Mouse (Mus musculus) urinary bladder, adult 18-20 months (tissue): ENCODE results near the gene Pak6.
A peak's percentile ranks its signal among the peaks of the same experiment; 100 is the strongest.
"Not testable (repeated sequence)": the region's sequence is repeated elsewhere in the genome, so short reads cannot be mapped to it uniquely, and the experiment has no call there.

Experiments
- DNase-seq, 2 experiments: peaks; one replicate each; pipeline ENCODE4 v3.0.0; 2022; ENCODE audit warnings: low spot score in 2 of 2, mixed read lengths in 2 of 2

Pak6 gene

DNA sequence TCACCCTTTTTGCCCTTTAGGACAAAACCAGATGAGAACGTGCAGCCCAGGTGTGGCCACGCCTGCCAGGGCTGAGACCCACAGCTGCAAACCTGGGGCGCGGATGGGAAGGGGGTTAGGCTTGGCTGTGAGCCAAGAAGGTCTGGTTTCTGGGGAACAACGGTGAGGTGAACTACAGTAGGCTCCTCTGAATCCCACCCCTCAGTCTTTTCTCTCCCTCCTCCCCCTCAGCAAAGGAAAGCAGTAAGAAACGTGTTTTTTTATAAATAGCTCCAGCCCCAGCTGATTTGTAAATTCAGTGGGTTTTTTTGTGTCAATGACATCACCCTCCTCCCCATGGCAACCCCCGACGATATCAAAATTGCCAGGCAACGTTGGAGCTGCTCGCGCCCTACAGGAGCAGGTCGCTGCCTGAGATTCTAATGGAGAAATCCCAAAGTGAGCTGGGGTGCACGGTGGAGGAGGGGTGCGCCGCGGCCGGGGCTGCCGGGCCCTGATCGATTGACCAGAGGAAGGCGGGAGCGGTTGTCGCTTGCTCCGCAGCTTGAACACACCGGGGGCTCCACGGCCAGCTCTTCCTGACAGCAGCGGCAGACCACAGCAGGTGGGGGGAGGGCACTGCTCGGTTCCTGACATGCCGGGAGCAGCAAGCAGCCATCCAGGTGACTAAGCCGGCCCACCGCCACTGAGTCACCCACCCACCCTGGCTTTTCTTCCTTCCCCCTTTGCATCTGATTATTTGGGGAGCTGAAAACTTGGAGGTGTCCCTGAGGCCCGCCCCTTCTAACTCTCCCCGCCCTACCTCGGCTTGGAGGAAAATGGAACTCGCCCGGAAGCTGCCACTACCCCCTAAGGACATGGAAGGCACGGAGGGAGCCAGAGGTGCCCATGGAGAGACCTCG is at the start of gene Pak6:
Pak6 (plus strand) TSS at position 402 of the 902 bp plus-strand sequence.
- DNase-seq = no peak

DNA sequence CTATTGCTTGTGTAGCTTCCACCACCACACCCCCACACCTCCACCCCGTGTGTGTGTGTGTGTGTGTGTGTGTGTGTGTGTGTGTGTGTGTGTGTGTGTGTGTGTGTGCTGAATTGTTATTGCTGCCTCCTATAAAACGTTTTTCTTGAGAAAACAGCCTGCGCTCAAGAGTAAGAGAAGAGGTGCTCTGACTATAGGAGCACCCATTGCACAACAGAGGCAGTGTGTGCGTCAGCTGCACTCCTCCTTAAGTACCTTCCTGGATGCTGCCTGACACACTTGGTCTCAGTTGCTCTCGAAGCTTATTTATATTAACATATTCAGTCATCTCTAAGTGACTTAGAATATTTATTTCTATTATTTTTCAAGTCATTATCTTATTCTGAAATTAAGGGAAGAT is 45.1 kb upstream of the Pak6 start:
- no peak for DNase-seq

DNA sequence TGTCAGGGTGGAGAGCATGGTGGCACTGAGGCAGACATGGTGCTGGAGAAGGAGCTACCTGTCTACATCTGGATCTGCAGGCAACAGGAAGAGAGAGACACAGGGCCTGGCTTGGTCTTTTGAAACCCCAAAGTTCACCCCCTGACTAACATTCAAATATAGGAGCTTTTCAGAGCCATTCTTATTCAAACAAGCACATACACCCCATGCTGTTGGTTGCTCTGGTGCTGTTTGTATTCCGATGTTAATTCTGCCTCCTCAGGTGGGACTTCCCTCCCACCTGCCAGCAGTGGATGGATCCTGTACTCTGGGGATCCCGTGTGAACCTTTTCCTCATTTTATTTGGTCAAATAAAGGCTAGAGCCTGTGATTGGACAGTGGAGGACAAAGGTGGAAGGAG is 43.0 kb upstream of the Pak6 start:
- no peak for DNase-seq

DNA sequence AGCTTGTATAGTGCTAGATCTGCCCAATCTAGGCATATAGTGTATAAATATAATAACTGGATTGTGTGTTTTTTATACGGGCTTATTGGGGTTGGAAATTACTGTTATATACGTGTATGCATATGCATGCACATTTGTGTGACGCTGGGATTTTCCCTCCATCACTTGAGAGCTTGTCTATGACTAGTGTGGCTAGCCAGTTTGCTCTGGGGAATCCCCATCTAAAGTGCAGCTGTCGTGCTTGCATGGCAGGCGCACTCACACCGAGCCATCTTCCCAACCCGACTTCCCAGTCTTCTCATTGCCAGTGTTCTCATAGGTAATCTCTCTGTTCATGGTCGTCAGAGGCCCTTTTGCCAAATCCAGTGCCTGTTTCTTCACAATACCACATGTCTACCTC is 42.5 kb upstream of the Pak6 start:
- no peak for DNase-seq

DNA sequence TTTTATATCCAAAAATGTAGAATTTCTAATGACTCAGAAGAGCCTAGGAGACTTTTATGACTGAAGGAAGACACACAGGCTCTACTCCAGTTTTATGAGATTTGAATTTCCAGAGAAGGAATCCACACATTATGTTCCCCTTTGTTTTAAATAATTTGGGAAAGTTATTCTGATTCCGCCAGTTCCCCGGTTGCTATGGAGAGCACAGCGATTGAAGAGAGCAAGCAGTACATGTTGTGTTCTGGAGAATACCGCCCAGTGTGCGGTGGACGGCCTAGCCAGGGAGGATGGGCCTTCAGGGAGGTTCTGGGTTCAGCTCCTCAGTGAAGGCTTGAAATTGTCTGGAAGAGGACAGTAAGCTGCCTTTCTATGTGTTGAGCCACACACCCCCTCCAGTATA is 33.8 kb upstream of the Pak6 start:
- no peak for DNase-seq

DNA sequence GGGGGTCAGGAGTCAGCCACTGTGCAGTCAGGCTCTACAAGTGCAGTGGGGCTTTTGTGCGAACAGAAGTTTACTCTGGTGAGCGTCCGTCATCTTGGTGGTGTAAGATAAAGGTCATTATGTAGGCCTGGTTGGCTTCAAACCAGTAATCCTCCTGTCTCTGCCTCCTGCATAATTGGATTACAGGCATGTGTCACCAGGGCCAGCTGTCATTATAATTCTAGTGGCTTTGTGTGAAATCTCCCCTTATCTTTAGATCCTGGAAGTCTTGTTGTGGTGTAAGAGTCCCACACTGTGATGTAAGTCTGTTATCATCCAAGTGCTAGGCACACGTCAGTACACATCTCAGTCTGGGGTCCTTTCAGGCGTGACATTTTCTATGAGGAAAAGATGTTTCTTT is 29.7 kb upstream of the Pak6 start:
- no peak for DNase-seq

DNA sequence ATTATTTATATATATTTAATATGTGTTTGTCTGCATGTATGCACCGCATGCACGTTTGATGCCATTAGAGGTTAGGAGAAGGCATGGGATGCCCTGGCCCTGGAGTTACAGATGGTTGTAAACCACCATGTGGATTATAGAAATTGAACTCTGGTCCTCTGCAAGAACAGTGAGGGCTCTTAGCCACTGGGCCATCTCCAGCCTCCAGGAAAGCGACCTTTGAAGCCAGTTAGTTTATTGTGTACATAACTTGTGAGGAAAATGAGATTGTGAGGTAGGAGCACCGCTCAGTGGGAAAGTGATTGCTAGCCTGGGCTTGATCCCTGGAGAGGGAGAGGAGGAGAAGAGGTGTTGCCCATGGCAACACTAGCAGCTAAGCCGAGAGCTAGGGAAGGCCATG is 25.8 kb upstream of the Pak6 start:
- no peak for DNase-seq

DNA sequence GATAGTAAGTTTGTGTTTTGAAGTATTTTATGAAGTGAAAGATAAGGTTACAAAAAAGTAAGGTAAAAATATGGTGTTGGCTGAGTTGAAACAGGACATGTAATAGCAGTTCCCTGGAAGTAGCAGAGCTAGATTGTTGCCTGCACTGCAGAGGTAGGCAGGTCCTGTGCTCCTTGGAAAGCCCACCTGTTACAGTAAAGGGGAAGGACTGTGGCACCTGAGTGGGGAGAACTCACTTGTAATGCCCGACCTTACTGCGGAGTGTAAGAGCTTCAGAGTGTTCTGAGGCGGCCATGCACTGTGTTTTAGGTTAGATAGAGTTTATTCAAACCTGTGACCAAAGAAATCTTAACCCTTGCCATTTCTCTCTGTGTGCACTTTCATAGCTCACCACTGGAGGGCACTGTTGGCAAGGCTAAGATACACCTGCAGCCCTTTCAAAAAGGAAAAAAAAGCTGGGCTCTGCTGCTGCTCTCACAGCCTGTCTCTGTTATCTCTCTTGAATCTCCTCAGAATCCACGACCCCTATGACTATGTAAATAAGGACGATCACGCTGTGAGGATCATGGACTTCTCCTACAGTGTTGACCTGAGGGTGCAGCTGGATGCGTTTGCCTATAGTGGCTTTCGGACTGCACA is 25.1 kb upstream of the Pak6 start:
- peak; percentile 48 to 50 for DNase-seq

DNA sequence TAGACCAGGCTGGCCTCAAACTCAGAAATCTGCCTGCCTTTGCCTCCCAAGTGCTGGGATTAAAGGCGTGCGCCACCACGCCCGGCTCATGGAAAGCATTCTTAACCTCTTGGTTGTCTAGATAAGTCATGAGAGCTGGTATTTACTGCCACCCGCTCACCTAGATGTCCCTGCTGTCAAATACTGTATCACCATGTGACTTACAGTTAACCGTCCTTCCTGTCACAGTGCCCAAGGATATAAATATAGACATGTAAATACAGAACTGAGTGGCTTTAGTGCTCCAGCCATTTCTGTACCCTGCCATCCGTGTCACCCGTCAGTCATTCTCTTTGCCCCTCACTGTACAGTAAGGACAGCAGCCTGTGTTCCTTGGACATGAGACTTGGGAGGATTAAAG is 24.4 kb upstream of the Pak6 start:
- no peak for DNase-seq

DNA sequence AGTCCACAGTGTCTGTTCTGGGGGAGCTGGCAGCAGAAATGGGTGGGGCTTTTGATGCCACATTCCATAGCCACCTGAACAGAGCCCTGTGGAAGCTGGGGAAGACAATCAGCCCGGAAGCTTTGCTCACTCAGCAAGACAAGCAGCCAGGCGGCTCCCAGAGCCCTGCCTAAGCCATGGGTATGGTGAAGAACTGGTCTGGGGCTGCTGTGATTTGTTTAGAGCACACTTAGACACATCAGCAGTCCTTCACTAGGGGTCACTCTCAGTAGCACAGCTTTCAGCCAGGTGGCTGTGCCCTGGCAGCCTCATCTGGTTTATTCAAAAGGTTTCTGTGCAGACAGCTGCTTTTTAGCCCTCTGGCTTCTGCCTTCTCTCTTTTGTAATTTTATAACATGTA is 22.0 kb upstream of the Pak6 start:
- DNase-seq = no peak

DNA sequence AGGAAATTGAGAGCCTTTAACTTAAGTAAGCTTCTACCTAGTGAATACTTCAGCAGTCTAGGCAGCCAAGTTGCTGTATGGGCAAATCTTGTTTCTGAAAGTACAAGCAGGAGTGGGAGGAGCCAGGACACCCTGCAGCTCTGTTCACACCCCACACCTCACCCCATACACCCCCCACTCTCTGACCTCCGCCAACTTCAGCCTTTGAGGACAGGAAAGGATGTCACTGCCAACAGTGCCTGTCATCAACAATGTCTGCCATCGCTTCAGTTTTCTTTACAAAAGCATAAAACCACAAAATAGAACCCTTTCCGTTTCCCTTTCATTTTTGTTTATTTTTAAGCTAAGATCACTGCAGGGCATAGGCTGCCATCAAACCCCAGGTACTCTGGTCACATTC is 20.7 kb upstream of the Pak6 start:
- no peak for DNase-seq

DNA sequence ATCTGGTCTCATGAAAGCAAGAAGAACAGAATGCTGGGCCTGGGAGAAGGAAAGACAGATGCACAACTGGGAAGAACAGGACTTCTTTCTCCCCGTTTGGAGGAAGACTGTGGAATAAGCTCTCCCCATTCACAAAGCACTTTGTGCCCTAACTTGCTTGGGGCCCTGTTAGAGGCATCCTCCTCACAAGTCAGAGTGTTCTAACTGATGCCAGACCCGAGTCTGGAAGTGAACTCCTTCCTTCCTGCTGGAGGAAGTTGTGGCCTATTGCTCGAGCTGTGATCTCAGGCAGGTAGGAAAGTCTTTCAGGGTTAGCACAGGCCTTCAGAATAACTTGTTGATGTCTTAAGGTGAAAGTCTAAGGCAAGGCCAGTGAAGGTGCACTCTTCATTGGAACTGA is 20.2 kb upstream of the Pak6 start:
- no peak for DNase-seq

DNA sequence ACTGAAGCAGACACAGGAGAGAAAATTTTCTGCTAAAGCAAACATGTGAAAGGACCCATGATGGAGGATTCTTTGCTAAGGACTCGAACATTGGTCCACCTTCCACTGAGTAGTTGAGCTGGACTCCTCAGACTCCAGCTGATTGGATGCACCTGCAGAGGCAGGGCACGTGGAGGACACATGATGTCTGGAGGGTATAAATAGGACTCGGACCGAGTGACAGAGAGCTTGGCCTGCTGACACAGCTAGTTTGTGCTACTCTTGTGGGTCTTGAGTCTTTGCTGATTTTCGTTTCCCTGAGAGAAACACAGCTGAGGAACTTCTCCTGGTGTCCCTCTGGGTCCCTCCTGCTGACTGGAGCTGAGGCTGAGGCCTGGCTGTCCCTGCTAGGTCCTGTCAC is 16.4 kb upstream of the Pak6 start:
- DNase-seq = no peak

DNA sequence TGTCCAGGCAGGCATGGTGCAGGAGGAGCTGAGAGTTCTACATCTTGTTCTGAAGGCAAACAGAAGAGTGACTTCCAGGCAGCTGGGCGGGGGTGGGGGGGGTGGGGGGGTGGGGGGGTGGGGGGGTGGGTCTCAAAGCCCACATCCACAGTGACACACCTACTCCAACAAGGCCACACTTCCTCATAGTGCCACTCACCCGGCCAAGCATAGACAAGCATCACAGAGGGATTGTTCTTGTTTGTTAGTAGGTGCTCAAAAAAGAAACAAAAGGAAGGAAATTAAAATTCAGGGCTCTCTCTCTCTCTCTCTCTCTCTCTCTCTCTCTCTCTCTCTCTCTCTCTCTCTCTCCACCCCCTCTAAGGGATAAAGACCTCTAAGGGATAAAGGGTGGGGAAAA is 12.4 kb upstream of the Pak6 start:
- DNase-seq = not testable (repeated sequence)

DNA sequence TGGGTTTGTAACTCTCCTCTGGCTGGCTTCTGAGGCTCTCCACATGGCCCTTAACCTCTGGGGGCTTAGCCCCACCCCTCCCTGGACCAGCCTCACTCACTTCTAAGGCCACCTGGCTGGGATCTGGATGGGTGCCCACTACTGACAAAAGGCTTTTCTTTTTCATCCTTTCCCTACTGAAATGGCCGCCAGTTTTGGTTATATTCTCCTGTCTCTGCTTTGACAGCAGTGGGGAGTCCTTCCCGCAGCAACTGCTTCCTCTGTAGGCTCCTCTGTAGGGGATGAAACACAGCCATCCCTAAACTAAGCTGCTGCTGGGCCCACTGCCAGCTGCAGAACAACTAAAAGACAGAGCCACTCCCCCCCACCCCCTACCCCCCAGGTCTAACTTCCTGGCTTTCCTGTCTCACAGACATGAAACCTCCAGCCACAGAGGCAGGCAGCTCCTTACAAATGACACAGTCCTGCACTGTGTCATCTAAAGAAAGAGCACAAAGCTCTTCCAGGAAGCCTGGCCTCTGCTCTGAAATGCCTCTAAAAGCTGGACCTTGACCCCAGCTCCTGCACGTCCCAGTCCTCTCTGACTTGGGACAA is 6.3 kb upstream of the Pak6 start:
- DNase-seq = no peak

DNA sequence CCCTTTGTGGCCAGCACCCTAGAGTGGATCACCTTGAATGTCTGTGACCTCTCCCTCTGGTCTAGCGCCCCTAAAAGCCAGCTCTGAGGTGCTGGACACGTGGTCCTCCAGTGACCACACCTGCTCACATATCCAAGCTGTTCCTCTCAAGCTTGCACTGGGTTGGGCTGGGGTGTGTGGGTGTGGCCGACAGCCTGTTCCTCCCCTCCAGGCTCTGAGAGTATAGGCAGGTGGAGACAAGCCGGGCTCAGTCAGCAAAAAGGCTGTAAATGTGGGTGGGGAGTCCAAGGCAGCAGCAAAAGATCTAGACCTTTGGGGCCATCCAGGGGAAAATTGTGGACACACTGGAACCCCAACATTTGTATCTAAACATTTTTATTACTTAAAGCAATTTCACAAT is 4.6 kb upstream of the Pak6 start:
- peak in 1 of 2 experiments; percentile 73 for DNase-seq

DNA sequence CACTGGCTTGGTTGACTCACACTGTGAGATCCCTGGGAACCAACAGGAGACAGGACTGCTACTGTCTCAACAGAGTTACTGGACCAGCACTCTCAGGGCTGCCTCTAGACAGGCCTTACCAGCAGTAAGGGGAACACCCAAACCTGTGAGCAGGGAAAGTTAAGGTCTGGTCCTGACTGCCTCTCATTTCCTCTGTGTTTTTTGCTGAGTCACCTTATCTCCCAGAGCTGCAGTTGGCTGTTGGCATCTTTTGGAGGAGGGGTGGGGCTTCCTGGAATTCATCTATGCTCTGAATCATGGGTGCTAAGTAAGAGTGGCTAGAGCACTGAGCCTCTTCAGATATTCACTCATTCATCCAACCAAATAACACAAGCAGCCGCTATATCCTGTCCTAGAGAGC is 4.0 kb upstream of the Pak6 start:
- peak in 1 of 2 experiments; percentile 42 for DNase-seq

DNA sequence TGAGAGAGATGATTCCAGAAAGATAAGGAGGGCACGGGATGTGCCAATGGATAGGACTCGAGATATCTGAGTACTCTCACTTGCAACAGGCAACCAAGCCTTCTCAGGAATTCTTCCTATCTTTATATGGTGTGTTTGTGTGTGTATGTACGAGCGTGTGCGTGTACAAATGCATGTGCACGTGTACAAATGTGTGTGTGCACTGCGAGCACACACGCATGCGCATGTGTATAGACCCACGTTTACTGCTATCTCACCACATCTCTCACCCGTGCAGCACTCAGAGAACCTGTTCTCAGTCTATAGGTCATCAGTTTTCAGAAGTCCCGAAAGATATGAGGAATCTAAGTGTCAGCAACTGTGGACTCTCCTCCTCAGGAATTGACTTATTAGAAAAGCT is 3.6 kb upstream of the Pak6 start:
- no peak for DNase-seq

DNA sequence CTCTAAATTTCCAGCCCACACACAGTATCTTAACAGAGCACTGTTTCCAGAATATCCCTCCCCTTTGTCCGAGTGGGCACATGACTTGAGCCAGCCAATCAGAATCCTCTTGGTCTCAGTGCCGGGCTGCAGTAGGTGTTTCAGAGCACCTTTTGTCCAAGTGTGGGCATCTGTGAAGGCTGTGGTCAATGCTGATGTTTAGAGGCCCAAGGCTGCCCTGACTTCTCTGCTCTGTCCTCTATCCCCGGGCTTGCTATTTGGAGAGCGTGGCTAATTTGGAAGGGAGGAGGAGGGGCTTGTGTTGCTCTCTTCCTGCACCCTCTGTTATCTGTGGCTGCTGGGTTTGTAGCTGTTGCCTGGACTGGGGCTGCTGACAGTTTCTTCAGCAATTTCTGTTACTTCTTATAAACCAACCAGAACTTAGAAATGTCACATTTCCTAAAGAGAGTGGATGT is 3.1 kb upstream of the Pak6 start:
- no peak for DNase-seq

DNA sequence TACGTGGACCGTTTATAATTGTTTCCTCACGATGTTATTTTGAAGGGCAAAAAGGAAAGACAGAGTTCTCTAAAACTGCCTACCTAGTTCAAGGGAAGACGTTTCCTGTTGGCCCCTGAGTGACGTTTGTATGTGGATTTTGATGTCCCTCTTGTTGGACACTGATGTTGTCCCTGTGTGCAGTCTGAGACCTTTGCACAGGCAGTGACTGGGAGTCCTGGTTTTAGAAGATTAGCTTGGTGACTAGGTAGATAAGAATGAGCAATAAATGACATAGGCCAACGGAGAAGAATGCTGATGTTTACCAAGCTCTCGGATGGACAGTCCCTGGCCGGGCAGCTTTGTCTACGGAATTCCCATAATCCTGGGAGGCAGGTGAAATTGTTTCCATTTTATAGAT is 1.2 kb upstream of the Pak6 start:
- DNase-seq = no peak

DNA sequence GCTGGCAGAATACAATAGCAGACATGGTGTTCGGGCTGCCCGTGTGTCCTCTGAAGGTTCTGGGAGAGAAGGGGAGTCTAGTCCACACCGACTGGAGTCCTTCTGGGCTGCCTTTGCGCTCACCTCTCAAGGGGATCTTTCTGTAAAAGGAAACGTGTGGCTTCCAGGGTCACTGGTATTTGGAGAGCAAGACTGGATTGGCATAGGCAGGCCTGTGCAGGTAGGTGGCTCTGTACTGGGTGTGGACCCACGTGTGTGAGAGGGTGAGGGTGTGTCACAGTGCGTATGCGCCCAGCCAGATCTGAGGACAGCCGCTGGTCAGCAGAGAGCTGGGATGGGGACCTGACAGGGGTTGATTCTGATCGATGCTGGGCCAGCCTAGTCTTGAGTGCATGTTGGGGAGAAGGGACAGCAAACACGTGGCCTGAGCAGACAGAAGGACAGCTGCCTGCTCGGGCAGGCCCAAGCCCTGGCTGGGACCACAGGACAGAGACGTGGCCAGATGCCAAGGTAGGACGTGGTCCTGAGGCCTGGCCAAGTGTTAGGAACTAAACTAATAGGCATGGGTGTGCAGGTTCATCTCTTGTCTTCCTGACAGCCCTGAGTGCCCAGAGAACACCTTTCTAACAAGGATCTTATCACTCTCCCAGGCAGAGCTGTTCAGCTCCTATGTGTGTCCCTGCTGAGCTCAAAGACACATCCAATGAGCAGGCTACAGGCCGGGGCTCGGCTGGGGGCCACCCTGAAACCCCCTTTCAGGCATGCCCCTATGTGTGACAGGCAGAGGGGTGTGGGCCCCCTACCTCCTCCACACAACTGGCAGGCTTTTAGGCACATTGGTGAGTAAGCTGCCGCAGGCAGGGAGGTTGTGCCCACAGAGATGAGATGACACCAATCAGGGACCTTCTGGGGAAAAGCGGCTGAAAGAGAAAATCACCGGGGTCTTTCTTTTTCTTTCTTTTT is 982 bp downstream of the Pak6 start:
- peak; percentile 78 to 87 for DNase-seq
